Mouse (Mus musculus): ENCODE results near the gene Smdt1. TPM values are rescaled to one million over a fixed set of nuclear protein-coding genes. Genes with fewer than 3 reads are reported as not detected.
"Not testable (repeated sequence)": the region's sequence is repeated elsewhere in the genome, so short reads cannot be mapped to it uniquely, and the experiment has no call there.

Smdt1 gene
- polyA plus RNA-seq, 1 experiment = 17.8 TPM

- no peaks in the 10 kb centered on the region for H3K36me3 ChIP-seq (ENCODE audit: control insufficient read depth)
- H3K9me3 ChIP-seq (ENCODE audit: control insufficient read depth, low read length) = no peaks in the 10 kb centered on the region
- peaks cover 8% of the 10 kb centered on the region for H3K4me1 ChIP-seq (ENCODE audit: control insufficient read depth)
- no peak overlapping the region for H3K4me3 ChIP-seq (replicated peaks)
- peaks cover 11% of the 10 kb centered on the region for H3K27me3 ChIP-seq (ENCODE audit: control insufficient read depth)
- no peak for TF ChIP-seq GATA1 (IDR thresholded peaks at IDR 0.05; ENCODE audit: low read length)
- TF ChIP-seq TAL1 (IDR thresholded peaks at IDR 0.05; ENCODE audit: low read length) = no peak
Observed at GRCm38 (mm10) chr15:82382441-82382840, 43.7 kb downstream of the Smdt1 start.

DNA sequence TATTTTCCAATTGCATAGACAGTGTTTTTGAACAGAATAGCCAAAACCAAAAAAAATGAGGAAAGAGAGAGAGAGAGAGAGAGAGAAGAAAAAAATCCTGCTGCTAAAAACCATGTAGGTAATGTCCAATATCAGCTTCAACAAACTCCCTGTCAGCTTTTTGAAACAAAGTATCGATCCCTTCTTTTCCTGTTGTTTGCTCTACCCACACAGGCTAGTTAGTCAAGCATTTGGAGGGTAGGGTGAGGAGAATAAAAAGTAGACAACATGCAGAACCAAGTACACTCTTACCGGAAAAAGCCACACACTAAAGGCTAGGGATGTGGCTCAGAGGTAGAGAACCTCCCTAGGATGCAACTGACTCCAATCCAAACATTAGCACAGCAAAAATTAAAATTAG, 47.0 kb downstream of the Smdt1 start:
- H3K4me1 ChIP-seq (ENCODE audit: control insufficient read depth) = no peaks in the 10 kb centered on the region
- TF ChIP-seq GATA1 (IDR thresholded peaks at IDR 0.05; ENCODE audit: low read length) (no peak), TAL1 (IDR thresholded peaks at IDR 0.05; ENCODE audit: low read length) (no peak)
- no peak overlapping the region for H3K4me3 ChIP-seq (replicated peaks)
- H3K36me3 ChIP-seq (ENCODE audit: control insufficient read depth) = no peaks in the 10 kb centered on the region
- H3K27me3 ChIP-seq (ENCODE audit: control insufficient read depth) = no peaks in the 10 kb centered on the region; the same call in none of the 2 replicates
- H3K9me3 ChIP-seq (ENCODE audit: control insufficient read depth, low read length) = no peaks in the 10 kb centered on the region

- not testable (repeated sequence) for H3K36me3 ChIP-seq (ENCODE audit: control insufficient read depth); H3K9me3 ChIP-seq (ENCODE audit: control insufficient read depth, low read length)
Observed at GRCm38 (mm10) chr15:82389916-82390315, 51.2 kb downstream of the Smdt1 start.

DNA sequence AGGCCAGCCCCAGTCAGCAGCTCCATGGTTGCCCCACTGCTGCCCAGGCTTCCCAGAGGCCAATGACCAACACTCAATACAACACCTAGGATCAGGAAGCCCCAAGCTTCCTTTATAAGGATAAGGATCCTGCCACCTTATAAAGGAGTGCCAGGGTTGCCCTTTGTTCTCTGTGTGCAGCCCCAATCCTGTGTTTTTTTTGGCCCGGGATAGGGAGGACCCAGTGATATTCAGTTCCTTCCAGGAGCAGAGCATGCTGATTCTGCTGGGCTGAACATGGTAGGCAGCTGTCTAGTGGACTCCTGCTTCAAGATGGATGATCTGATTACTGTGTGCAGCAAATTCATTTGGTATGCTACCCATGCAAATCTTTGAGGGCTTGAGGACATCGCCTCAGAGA, 55.2 kb downstream of the Smdt1 start, which contains the start of gene Cyp2d11:
Gene Cyp2d11 (minus strand): TSS at position 101 of the 400 bp plus-strand sequence.
- not testable (repeated sequence) for H3K4me1 ChIP-seq (ENCODE audit: control insufficient read depth); H3K27me3 ChIP-seq (ENCODE audit: control insufficient read depth); H3K36me3 ChIP-seq (ENCODE audit: control insufficient read depth); H3K9me3 ChIP-seq (ENCODE audit: control insufficient read depth, low read length); H3K4me3 ChIP-seq (replicated peaks)

More at GRCm38 (mm10) chr15:82389916-82390315, 51.2 kb downstream of the Smdt1 start:
- not testable (repeated sequence) for H3K4me3 ChIP-seq (replicated peaks); H3K4me1 ChIP-seq (ENCODE audit: control insufficient read depth); H3K27me3 ChIP-seq (ENCODE audit: control insufficient read depth)

DNA sequence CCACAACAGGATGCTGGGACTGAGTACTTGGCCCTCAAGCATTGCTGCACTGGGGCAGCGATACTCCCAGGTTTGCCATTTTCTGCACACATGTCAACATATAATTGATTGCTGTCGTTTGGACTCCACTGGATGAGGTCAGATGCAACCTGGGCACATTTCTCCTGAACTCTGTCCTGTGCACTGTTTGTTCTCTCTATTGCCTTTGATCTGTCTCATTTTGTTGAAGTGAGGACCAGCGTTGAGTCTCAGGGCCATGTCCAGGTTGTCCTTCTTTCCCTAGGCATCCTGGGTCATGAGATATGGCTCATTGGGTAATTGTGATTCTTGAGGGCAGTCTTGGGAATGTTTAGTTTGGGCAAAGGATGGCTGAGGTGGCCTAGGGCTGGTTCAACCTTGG, 57.2 kb downstream of the Smdt1 start:
- not testable (repeated sequence) for H3K4me1 ChIP-seq (ENCODE audit: control insufficient read depth); H3K27me3 ChIP-seq (ENCODE audit: control insufficient read depth); H3K4me3 ChIP-seq (replicated peaks); H3K9me3 ChIP-seq (ENCODE audit: control insufficient read depth, low read length); H3K36me3 ChIP-seq (ENCODE audit: control insufficient read depth)

Other genes with a start within 250 kb of the Smdt1 start
- gene Ccdc134, start 211.0 kb upstream of the Smdt1 start, polyA plus RNA-seq (2012) = 0.70 and 0.73 TPM in 2 replicates
- 14.2 and 17.0 TPM in 2 replicates for gene Srebf2, start 191.8 kb upstream of the Smdt1 start, polyA plus RNA-seq (2012)
- gene Shisa8, start 126.1 kb upstream of the Smdt1 start, polyA plus RNA-seq (2012) = 0.03 TPM in 2 replicates
- gene Tnfrsf13c, start 114.6 kb upstream of the Smdt1 start, polyA plus RNA-seq (2012) = 0.36 TPM in 1 of 2 replicates, not detected in the other
- gene Cenpm, start 94.2 kb upstream of the Smdt1 start, polyA plus RNA-seq (2012) = 16.4 and 20.1 TPM in 2 replicates
- gene 1500009C09Rik, start 86.6 kb upstream of the Smdt1 start, polyA plus RNA-seq (2012) = not detected in 2 replicates
- gene Sept3, start 64.1 kb upstream of the Smdt1 start, polyA plus RNA-seq (2012) = not detected in 2 replicates
- not detected in 2 replicates for gene Wbp2nl, start 40.0 kb upstream of the Smdt1 start, polyA plus RNA-seq (2012)
- gene Naga, start within 50 bp of the Smdt1 start, polyA plus RNA-seq (2012) = 17.6 and 23.0 TPM in 2 replicates
- 1.8 and 2.3 TPM in 2 replicates for gene Pheta2, start within 50 bp of the Smdt1 start, polyA plus RNA-seq (2012)
- 28.3 and 30.8 TPM in 2 replicates for gene Ndufa6, start 15.4 kb downstream of the Smdt1 start, polyA plus RNA-seq (2012)
- 0.08 TPM in 1 of 2 replicates, not detected in the other for gene Cyp2d22, start 41.3 kb downstream of the Smdt1 start, polyA plus RNA-seq (2012)
- not detected in 2 replicates for gene Cyp2d11, start 55.1 kb downstream of the Smdt1 start, polyA plus RNA-seq (2012)
- 0.10 TPM in 1 of 2 replicates, not detected in the other for gene Cyp2d10, start 68.2 kb downstream of the Smdt1 start, polyA plus RNA-seq (2012)
- gene Cyp2d9, start 94.5 kb downstream of the Smdt1 start, polyA plus RNA-seq (2012) = 0.06 TPM in 1 of 2 replicates, not detected in the other
- not detected in 2 replicates for gene Cyp2d12, start 216.1 kb downstream of the Smdt1 start, polyA plus RNA-seq (2012)

Data from erythroblast, embryonic 14.5 days (primary cell).